Mouse (Mus musculus): ENCODE measurements around the gene Lyg1. TPM values are rescaled to one million over a fixed set of nuclear protein-coding genes. Genes with fewer than 3 reads are reported as not detected.

Lyg1 gene
- total RNA-seq, 2 experiments from 2014 or later = not detected

DNA sequence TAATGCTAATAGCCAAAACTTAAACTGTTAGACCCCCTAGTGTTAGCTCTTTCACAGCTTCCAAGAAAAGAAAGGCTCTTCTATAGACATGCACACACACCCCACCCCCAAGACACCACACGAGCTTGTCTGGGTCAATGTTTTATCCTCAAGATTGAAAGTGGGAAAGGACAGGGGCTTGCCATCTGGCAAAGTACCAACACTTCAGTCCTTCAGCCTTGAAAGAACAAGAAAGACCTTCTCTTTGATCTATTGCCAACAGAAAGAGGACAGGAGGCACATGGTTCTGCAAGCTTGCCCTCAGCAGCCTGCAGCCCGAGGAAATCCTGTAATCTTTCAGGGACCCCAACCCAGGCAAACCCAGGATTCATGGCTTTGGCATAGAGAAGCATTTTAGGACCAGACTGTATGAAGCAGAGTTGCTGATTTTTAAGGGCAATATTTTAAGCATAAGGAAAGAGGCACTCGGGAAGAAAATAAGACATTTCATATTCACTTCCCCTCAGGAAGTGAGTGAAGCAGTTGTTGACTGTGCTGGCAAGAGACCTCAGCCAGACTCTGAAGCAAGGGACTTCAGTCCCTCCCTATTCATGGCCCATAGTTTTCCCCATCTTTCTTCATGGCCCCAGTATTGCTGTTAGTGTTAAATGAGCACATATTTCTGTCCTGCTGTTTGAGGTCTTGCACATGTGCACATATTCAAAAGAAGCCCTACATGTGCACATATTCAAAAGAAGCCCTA lies 698 bp downstream of the Lyg1 start:
- intact Hi-C loops (cut with DNase I; ENCODE audit: low total_unique reads) = no loop called here

GRCm38 (mm10) chr1:37955251-37955650 lies 2.3 kb downstream of the Lyg1 start:
- no peak for DNase-seq
- intact Hi-C loops (cut with DNase I; ENCODE audit: low total_unique reads) = no loop called here

More for the DNA sequence above, 698 bp downstream of the Lyg1 start:
- DNase-seq = no peak

GRCm38 (mm10) chr1:37954786-37955185 lies 2.8 kb downstream of the Lyg1 start:
- intact Hi-C loops (cut with DNase I; ENCODE audit: low total_unique reads) = no loop called here
- no peak for DNase-seq

DNA sequence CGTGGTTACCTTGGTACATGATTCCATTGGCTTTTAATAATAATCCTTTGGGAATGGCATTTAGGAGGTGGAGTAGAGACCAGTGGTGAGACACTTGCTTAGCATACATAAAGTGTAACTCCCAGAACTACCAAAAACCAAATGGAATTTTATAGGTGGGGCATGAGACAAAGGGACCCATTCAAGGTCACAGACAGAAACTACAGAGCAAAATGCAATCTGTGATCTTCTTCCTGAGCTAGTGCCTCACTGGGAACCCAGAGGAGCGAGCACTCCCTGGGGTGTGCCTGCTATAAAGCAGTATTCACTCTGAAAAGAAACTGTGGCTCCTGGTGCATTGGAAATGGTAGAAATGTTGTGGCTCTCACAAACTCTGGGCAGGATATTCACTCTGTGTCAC lies 8.7 kb downstream of the Lyg1 start:
- DNase-seq = no peak
- intact Hi-C loops (cut with DNase I; ENCODE audit: low total_unique reads) = no loop called here

DNA sequence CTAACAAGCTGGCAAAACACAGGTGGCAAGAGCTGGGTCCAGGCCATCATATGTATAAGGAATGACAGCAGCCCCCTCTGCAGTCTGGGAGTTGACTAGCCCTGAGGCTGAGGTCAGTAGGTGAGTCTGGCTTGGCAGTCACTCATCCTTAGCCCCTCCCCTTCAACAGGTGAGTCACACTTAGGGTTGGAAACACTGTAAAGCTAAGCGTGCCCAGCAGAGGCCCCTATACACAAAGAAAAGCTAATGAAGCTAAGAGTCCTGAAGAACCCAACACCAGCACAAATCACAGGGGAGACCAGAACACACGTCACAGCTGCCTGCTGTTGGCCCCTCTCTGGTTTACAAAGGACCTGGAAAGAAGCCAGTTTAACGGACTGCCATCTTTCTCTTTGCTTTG lies 25.8 kb downstream of the Lyg1 start:
- intact Hi-C loops (cut with DNase I; ENCODE audit: low total_unique reads) = no loop called here
- DNase-seq = no peak

GRCm38 (mm10) chr1:37925971-37926370 lies 31.6 kb downstream of the Lyg1 start:
- intact Hi-C loops (cut with DNase I; ENCODE audit: low total_unique reads) = no loop called here
- DNase-seq = no peak

DNA sequence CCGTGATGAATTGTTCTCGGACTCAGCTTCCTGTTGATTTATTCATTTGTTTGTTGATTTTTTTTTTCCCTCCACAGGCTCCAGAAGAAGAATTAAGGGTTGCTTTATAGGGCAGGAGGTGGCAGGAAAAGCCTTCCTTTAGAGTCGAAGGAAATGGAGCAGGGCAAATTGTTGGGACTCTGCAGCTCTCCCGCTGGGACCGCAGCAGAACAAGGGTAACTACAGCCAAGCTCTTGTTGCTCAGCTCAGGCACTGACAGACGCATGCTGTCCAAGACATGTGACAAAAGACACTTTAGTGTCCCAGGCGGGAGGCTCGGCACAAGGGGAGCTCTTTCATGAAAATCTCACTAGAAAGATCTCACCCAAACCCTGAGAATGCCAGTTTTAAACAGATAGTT lies 35.0 kb downstream of the Lyg1 start:
- intact Hi-C loops (cut with DNase I; ENCODE audit: low total_unique reads) = no loop called here
- DNase-seq = no peak

DNA sequence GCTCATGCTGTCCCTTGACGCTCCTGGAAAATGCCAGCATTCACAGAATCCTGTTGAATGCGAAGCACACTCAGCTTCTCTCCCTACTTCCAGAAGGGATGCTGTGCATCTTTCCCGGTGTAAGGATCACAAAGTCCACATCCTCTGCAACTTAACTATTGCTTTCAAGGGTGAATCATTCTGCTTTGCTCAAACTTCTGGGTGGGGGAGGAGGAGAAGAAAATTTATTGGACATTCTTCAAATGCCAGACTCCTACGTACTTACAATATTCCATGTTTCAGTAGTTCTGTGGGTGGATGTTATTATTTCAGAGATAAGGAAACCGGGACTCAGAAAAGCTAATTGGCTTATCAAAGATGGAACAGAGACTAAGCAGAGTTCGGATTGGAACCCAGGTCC lies 39.5 kb downstream of the Lyg1 start:
- no peak for DNase-seq
- intact Hi-C loops (cut with DNase I; ENCODE audit: low total_unique reads) = no loop called here

GRCm38 (mm10) chr1:37917666-37918065 lies 39.9 kb downstream of the Lyg1 start:
- DNase-seq = no peak
- intact Hi-C loops (cut with DNase I; ENCODE audit: low total_unique reads) = no loop called here

- intact Hi-C loops (cut with DNase I; ENCODE audit: low total_unique reads) = no loop called here
- no peak for DNase-seq
These were observed 41.2 kb downstream of the Lyg1 start, which contains the start of gene Lyg2 for GRCm38 (mm10) chr1:37916393-37916792. TSS of gene Lyg2 (minus strand) at chr1:37916493.

DNA sequence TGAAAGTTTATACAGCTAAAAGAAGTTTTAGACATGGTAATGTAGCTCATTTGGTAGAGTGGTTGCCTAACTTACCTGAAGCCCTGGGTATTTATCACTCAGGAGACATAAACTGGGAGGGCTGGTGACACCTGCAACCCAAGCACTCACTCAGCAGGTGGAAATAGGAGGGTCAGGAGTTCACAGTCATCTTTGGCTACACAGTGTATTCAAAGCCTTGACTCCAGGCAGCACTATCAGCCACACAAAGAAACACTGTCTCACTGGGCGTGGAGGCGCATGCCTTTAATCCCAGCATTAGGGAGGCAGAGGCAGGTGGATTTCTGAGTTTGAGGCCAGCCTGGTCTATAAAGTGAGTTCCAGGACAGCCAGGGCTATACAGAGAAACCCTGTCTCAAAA lies 44.8 kb downstream of the Lyg1 start:
- DNase-seq = no peak
- intact Hi-C loops (cut with DNase I; ENCODE audit: low total_unique reads) = no loop called here

- no peak for DNase-seq
- intact Hi-C loops (cut with DNase I; ENCODE audit: low total_unique reads) = loop anchor here (5.0 kb wide), 1 partner anchor 89 kb away; no protein-coding TSS in a partner anchor
These were observed 54.4 kb downstream of the Lyg1 start for GRCm38 (mm10) chr1:37903178-37903577.

- intact Hi-C loops (cut with DNase I; ENCODE audit: low total_unique reads) = loop anchor here (5.0 kb wide), 1 partner anchor 92 kb away; no protein-coding TSS in a partner anchor
These were observed 57.3 kb downstream of the Lyg1 start for GRCm38 (mm10) chr1:37900288-37900687.

DNA sequence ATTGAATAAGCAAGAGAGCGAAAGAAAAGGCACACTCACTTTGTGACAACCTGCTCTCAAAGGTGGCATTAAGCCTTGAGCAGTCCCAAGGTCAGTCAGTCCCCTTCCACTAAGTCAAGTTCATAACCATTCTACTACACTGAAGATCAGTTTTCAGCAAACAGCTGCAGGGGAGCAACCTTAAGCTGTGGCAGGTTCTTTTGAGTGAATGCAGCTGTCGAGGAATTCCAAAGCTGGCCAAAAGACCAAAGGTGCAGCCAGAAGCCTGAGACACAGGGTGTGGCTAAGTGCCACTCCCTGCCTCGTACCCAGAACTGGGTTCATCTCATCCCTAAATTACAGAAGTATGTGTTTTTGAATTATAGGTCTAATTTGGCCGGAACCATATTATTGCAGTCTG lies 57.7 kb downstream of the Lyg1 start:
- intact Hi-C loops (cut with DNase I; ENCODE audit: low total_unique reads) = loop anchor here (5.0 kb wide), 1 partner anchor 92 kb away; no protein-coding TSS in a partner anchor

More at GRCm38 (mm10) chr1:37900288-37900687, 57.3 kb downstream of the Lyg1 start:
- no peak for DNase-seq

More for the DNA sequence above, 57.7 kb downstream of the Lyg1 start:
- no peak for DNase-seq

Other genes starting within 250 kb of the Lyg1 start
- under 1 TPM; 0.25 to 0.35 TPM for gene 2010300C02Rik, start 237.7 kb downstream of the Lyg1 start, total RNA-seq (2021)
- 1 to 10 TPM; 2.2 to 2.4 TPM for gene Tsga10, start 91.3 kb downstream of the Lyg1 start, total RNA-seq (2021)
- 1 to 10 TPM; 5.5 to 5.8 TPM for gene Lipt1, start 86.0 kb downstream of the Lyg1 start, total RNA-seq (2021)
- 1 to 10 TPM; 2.2 to 2.5 TPM for gene Mitd1, start 67.3 kb downstream of the Lyg1 start, total RNA-seq (2021)
- gene Mrpl30, start 67.3 kb downstream of the Lyg1 start, total RNA-seq (2021) = 100 to 1,000 TPM; 229 to 257 TPM
- gene Lyg2, start 41.3 kb downstream of the Lyg1 start, total RNA-seq (2021) = not detected
- 10 to 100 TPM; 36.4 to 39.5 TPM for gene Txndc9, start 40.1 kb upstream of the Lyg1 start, total RNA-seq (2021)
- gene Eif5b, start 40.3 kb upstream of the Lyg1 start, total RNA-seq (2021) = 10 to 100 TPM; 40.3 to 40.9 TPM
- gene Rev1, start 172.0 kb upstream of the Lyg1 start, total RNA-seq (2021) = 10 to 100 TPM; 16.6 to 17.2 TPM

All from gastrocnemius, postnatal 14 days (tissue).